Mouse (Mus musculus) limb, embryonic 11.5 days (tissue): ENCODE results near the gene Ugt1a6b. TPM values are rescaled to one million over a fixed set of nuclear protein-coding genes. Genes with fewer than 3 reads are reported as not detected.

Source experiments
- ATAC-seq: fragments of 200-750 bp; cut with Nextera tagmentation; 2 replicates; pipeline ENCODE4 v1.8.0; 2017; ENCODE audit warnings: low read depth; ENCODE audit not compliant: insufficient number of reproducible peaks, low FRiP score, low TSS enrichment
- DNase-seq: peaks from one replicate; pipeline ENCODE4 v3.0.0-alpha.2; 2015; ENCODE audit warnings: low spot score
- H3K27ac ChIP-seq: fragments of 300-500 bp; sonication (generic); replicated peaks from 2 replicates; pipeline ENCODE4 v1.5.1; 2014; ENCODE audit warnings: low read depth, mild to moderate bottlenecking, low read length
- H3K27me3 ChIP-seq: fragments of 300-500 bp; sonication (generic); 2 replicates; pipeline ENCODE4 v1.6.1; 2014; ENCODE audit warnings: mild to moderate bottlenecking, low read length, mixed read lengths; ENCODE audit not compliant: control insufficient read depth, insufficient read depth
- H3K36me3 ChIP-seq: fragments of 300-500 bp; sonication (generic); 2 replicates; pipeline ENCODE4 v1.6.1; 2014; ENCODE audit warnings: mild to moderate bottlenecking, low read length, moderate library complexity, mixed read lengths; ENCODE audit not compliant: control insufficient read depth, insufficient read depth
- H3K4me1 ChIP-seq: fragments of 300-500 bp; sonication (generic); 2 replicates; pipeline ENCODE4 v1.6.1; 2014; ENCODE audit warnings: low read length, mixed read lengths; ENCODE audit not compliant: control insufficient read depth, insufficient read depth
- H3K4me2 ChIP-seq: fragments of 300-500 bp; sonication (generic); 2 replicates; pipeline ENCODE4 v1.6.1; 2014; ENCODE audit warnings: low read depth, mild to moderate bottlenecking, moderate library complexity; ENCODE audit not compliant: severe bottlenecking
- H3K4me3 ChIP-seq: fragments of 300-500 bp; sonication (generic); 2 replicates; pipeline ENCODE4 v1.5.1; 2014; ENCODE audit warnings: low read depth, low read length
- H3K9ac ChIP-seq: fragments of 300-500 bp; sonication (generic); 2 replicates; pipeline ENCODE4 v1.6.1; 2014; ENCODE audit warnings: mild to moderate bottlenecking, low read length
- H3K9me3 ChIP-seq: fragments of 300-500 bp; sonication (generic); 2 replicates; pipeline ENCODE4 v1.6.1; 2016; ENCODE audit warnings: low read length; ENCODE audit not compliant: control insufficient read depth
- WGBS: fragments of 180-500 bp; shearing (Covaris S2); extraction: QIAGEN DNeasy Blood & Tissue Kit; methylation state at CpG from one replicate; pipeline ENCODE4 v1.1.7; 2014; 5-methylcytosine and 5-hydroxymethylcytosine counted together
- polyA plus RNA-seq: library from polyadenylated mRNA; unstranded; fragments of >200 nt; fragmentation: Nextera tagmentation; extraction: Ambion mirVana; gene quantifications from 2 replicates; pipeline ENCODE4 v1.2.1, GENCODE M21; 2014

Ugt1a6b gene
- polyA plus RNA-seq, 1 experiment from 2014 or later, result not detected

DNA sequence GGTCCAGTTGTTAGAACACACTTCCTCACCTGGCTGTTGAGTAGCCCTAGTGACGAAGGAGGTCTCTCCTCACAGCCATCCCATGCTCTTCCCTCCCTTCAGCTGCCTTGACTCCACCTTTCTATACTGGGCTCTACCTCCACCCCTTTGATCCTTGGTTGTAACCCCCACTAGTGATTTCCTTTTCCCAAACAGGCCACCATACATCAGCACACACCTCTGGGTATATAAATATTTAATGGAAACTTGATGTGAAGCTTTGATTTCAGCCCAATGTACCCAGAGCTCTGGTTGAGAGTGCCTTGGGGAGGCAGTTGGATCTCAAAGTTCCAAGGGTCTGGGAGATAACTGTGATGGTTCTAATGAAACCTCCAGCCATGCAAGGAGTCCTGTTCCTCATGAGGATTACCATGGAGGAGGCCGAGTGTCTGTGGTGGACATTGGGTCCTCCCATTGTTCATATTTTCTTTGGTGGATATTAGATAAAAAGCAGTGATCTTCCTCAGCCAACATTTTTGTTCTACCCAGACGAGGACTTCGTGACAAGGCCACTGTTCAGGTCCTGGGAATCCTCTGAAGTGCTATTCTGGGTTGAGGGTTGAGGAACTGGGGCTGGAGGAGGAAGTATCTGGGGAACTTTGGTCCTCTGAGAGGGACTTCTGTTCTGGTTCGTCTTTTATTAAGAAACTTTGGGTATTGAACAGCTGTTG lies 123.8 kb downstream of the Ugt1a6b start, which contains the start of gene Mroh2a:
Gene Mroh2a, plus strand, starts transcription at position 317 of the 710 bp plus-strand sequence.
- no peaks in the 10 kb centered on the region for H3K27me3 ChIP-seq
- H3K27ac ChIP-seq, result no peak within 1 kb of the TSS
- no peaks in the 10 kb centered on the region for H3K4me1 ChIP-seq
- H3K9ac ChIP-seq, result no peak within 1 kb of the TSS
- peaks cover 64% of the 10 kb centered on the region for H3K9me3 ChIP-seq
- ATAC-seq (no peak), DNase-seq (peak; percentile 23)
- no peaks in the 10 kb centered on the region; the same call in 1 of the 2 replicates for H3K36me3 ChIP-seq
- no peak within 1 kb of the TSS for H3K4me2 ChIP-seq
- WGBS, result 62% methylated on average over 5 of the region's 5 CpGs
- no peak within 1 kb of the TSS for H3K4me3 ChIP-seq

GRCm38 (mm10) chr1:88227482-88227881 lies 124.4 kb downstream of the Ugt1a6b start:
- no peak for ATAC-seq

DNA sequence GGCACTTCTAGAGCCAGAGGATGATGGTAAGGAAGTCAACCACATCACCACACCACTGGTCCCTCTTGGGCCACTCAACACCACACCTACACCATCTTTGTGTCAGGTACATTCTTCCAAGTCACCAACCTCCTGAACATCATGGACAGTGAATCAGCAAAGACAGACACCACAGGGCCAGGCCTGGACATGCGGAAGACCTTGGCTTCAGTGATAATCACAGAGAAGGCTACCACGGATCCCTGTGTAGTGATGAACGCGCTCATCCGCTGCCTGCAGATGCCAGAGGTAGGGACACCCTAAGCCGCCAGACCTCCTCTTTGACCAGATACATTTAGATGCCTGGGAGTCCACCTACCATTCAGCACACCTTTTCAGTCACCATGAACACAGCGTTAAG lies 125.1 kb downstream of the Ugt1a6b start:
- ATAC-seq (no peak), DNase-seq (no peak)
- no peaks in the 10 kb centered on the region; the same call in 1 of the 2 replicates for H3K36me3 ChIP-seq
- H3K9ac ChIP-seq, result no peak overlapping the region
- H3K9me3 ChIP-seq, result peaks cover 75% of the 10 kb centered on the region
- no peaks in the 10 kb centered on the region for H3K27me3 ChIP-seq
- H3K4me1 ChIP-seq, result no peaks in the 10 kb centered on the region
- no peak overlapping the region for H3K4me2 ChIP-seq
- WGBS, result 71% methylated on average over 7 of the region's 7 CpGs
- no peak overlapping the region for H3K4me3 ChIP-seq
- no peak overlapping the region for H3K27ac ChIP-seq

More at GRCm38 (mm10) chr1:88227482-88227881, 124.4 kb downstream of the Ugt1a6b start:
- Histone ChIP-seq H3K4me3 (no peak overlapping the region), H3K27me3 (no peaks in the 10 kb centered on the region), H3K27ac (no peak overlapping the region), H3K36me3 (no peaks in the 10 kb centered on the region; the same call in 1 of the 2 replicates), H3K9me3 (peaks cover 68% of the 10 kb centered on the region), H3K9ac (no peak overlapping the region), H3K4me1 (no peaks in the 10 kb centered on the region), H3K4me2 (no peak overlapping the region)
- no peak for DNase-seq
- 66% methylated on average over 2 of the region's 2 CpGs for WGBS

- DNase-seq (no peak), ATAC-seq (no peak)
- no peak overlapping the region for H3K4me2 ChIP-seq
- no peaks in the 10 kb centered on the region for H3K4me1 ChIP-seq
- 83% methylated on average over 3 of the region's 3 CpGs for WGBS
- no peak overlapping the region for H3K9ac ChIP-seq
- no peaks in the 10 kb centered on the region for H3K27me3 ChIP-seq
- H3K9me3 ChIP-seq, result peaks cover 89% of the 10 kb centered on the region
- no peak overlapping the region for H3K4me3 ChIP-seq
- no peaks in the 10 kb centered on the region; the same call in 1 of the 2 replicates for H3K36me3 ChIP-seq
- H3K27ac ChIP-seq, result no peak overlapping the region
These were observed 126.5 kb downstream of the Ugt1a6b start for GRCm38 (mm10) chr1:88229566-88229965.

GRCm38 (mm10) chr1:88229986-88230385 lies 126.9 kb downstream of the Ugt1a6b start:
- ATAC-seq, result no peak
- 88% methylated on average over 5 of the region's 5 CpGs for WGBS
- Histone ChIP-seq H3K4me2 (no peak overlapping the region), H3K36me3 (no peaks in the 10 kb centered on the region; the same call in 1 of the 2 replicates), H3K4me3 (no peak overlapping the region), H3K27me3 (no peaks in the 10 kb centered on the region), H3K27ac (no peak overlapping the region), H3K9me3 (peaks cover 93% of the 10 kb centered on the region), H3K4me1 (no peaks in the 10 kb centered on the region), H3K9ac (no peak overlapping the region)
- no peak for DNase-seq

- no peak overlapping the region for H3K27ac ChIP-seq
- peaks cover 96% of the 10 kb centered on the region for H3K9me3 ChIP-seq
- 75% methylated on average over 7 of the region's 7 CpGs for WGBS
- H3K27me3 ChIP-seq, result no peaks in the 10 kb centered on the region
- H3K36me3 ChIP-seq, result no peaks in the 10 kb centered on the region; the same call in 1 of the 2 replicates
- ATAC-seq, result no peak
- no peak overlapping the region for H3K4me3 ChIP-seq
- H3K4me2 ChIP-seq, result no peak overlapping the region
- no peaks in the 10 kb centered on the region for H3K4me1 ChIP-seq
- DNase-seq, result no peak
- H3K9ac ChIP-seq, result no peak overlapping the region
These were observed 127.4 kb downstream of the Ugt1a6b start for GRCm38 (mm10) chr1:88230421-88230820.

GRCm38 (mm10) chr1:88230981-88231802 lies 128.1 kb downstream of the Ugt1a6b start:
- Histone ChIP-seq H3K27ac (no peak overlapping the region), H3K9me3 (peaks cover 97% of the 10 kb centered on the region), H3K27me3 (no peaks in the 10 kb centered on the region), H3K36me3 (no peaks in the 10 kb centered on the region; the same call in 1 of the 2 replicates), H3K9ac (no peak overlapping the region), H3K4me1 (no peaks in the 10 kb centered on the region), H3K4me2 (no peak overlapping the region), H3K4me3 (no peak overlapping the region)
- DNase-seq (no peak), ATAC-seq (no peak)
- WGBS, result 79% methylated on average over 6 of the region's 6 CpGs

DNA sequence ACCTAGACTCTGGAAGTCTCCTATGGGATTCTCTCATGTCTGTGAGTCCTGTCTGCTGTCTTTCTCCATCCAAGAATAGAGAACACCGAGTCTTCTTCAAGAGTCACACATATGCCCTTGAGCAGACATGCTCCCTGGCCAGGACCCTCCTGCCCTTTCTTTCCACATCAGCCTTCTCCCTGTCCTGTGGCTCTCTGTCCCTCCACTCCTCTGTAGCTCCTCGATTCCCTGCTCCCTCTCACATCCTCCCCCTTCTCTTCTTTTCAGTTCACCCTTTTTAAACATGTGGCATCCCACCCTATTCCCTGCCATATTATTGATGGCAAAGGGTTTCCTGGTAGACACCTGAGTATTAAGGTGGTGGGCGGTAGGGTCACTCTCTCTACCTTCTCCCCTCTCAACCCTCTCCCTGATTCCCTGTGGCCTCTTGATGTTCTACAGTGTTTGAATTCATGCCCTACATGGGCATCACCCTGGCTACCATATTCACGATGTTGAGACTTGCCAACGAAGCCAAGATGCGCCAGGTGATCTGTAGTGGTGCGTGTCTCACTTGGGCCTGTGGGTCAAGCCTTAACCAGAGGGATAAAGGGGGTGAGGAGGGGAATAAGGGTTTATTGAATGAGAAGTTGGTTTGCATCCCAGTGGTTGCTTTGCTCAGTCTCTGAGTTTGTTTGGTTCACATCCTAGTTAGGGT lies 128.9 kb downstream of the Ugt1a6b start:
- Histone ChIP-seq H3K27ac (no peak overlapping the region), H3K9me3 (peaks cover 95% of the 10 kb centered on the region), H3K4me3 (no peak overlapping the region), H3K4me2 (no peak overlapping the region), H3K36me3 (no peaks in the 10 kb centered on the region; the same call in 1 of the 2 replicates), H3K9ac (no peak overlapping the region), H3K4me1 (no peaks in the 10 kb centered on the region), H3K27me3 (no peaks in the 10 kb centered on the region)
- no peak for ATAC-seq
- DNase-seq, result no peak
- WGBS, result 68% methylated on average over 7 of the region's 7 CpGs
